Mouse (Mus musculus) liver, postnatal 0 days (tissue): ENCODE measurements around the gene Ccdc12.

Experiments
- CTCF ChIP-seq: sonication (generic); IDR thresholded peaks from 2 replicates; pipeline ENCODE4 v1.5.1; 2016; ENCODE audit warnings: antibody characterized with exemption, low read depth
- EP300 ChIP-seq: IDR thresholded peaks from 2 replicates; pipeline ENCODE4 v1.6.1; 2016; ENCODE audit warnings: antibody characterized with exemption, low read depth, mild to moderate bottlenecking

DNA sequence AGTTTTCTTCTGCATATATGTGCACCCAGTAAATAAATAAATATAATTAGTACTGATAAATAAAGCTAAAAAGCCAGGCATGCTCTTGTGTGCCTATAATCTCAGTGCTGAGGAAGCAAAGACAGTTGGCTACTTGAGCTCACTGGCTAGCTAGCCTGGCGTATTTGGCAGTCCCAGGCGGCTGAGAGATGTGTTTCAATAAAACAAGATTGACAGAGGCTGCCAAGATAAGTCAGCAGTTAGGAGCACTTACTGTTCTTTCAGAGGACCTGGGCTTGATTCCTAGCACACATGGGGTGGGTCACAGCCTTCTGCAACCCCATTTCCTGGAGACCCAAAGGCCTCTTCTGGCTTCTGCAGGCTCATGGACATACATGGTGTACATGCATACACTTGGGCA is 31.5 kb downstream of the Ccdc12 start:
- TF ChIP-seq CTCF (no peak), EP300 (no peak)
